Mouse (Mus musculus) left cerebral cortex, postnatal 25 days (tissue): ENCODE data around the gene Slc28a3. TPM values are rescaled to one million over a fixed set of nuclear protein-coding genes. Genes with fewer than 3 reads are reported as not detected.
A peak's percentile ranks its signal among the peaks of the same experiment; 100 is the strongest.

Experiments used
- DNase-seq, 2 experiments: peaks; one replicate each; pipeline ENCODE4 v3.0.0; 2022; ENCODE audit warnings: low spot score in 2 of 2, mixed read lengths in 1 of 2
- intact Hi-C: fragments of 180-260 bp; cut with DNase I; formaldehyde crosslinking; loops from one replicate; pipeline ENCODE4 v1.15.1; 2025
- total RNA-seq, 2 experiments: library from RNA; stranded (reverse); gene quantifications; 2 replicates each; pipeline ENCODE4 v1.2.3; 2021

The Slc28a3 gene
- total RNA-seq: under 1 TPM in 1 of 2 experiments, not detected in 1; 0.18 TPM

- DNase-seq: no peak
- intact Hi-C loops: no loop called here
Measured at GRCm38 (mm10) chr13:58610716-58611115, at the start of gene Slc28a3. Gene Slc28a3, minus strand, starts transcription at chr13:58610877.

DNA sequence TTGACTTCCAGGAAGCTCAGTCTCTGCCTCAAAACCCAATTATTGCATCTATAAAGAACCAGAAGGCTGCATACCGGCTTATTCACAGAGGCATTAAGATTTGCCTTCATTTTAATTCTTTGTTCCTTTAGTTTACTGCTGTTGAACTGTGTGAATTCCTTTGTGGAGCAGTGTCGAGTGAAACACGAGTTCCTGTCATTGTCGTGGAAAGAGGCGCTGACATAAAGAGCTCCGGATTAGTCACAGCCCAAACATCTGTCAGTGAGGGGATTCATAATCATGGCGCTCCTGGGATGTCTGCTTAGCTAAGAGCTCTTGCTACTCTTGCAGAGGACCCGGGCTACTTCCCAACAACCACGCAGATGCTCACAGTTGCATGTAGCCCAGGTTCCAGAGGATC lies 47.3 kb upstream of the Slc28a3 start:
- DNase-seq: peak in 1 of 2 experiments; percentile 9
- intact Hi-C loops: no loop called here

DNA sequence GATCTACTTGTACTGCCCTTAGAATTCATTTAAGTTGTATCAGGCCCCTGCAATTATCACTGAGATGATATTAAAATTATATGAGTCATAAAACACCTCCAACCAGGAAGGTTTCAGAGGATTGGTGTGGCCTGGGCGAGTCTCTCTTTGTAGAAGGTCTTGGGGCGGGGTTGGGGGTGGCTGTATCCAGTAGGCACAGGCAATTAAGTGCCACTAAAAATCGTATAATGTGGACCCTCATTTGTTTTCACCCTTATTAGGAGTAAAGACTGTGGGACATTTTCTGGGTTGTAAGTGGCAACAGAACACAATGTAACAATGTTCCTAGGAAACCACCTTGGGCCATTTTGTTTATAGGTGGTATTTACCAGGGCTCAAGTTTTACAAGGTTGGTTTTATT lies 46.2 kb upstream of the Slc28a3 start:
- DNase-seq: no peak

GRCm38 (mm10) chr13:58655552-58655951 lies 44.9 kb upstream of the Slc28a3 start:
- intact Hi-C loops: no loop called here
- DNase-seq: no peak

More for the DNA sequence above, 46.2 kb upstream of the Slc28a3 start:
- intact Hi-C loops: no loop called here

GRCm38 (mm10) chr13:58640330-58640729 lies 29.7 kb upstream of the Slc28a3 start:
- peak; percentile 65 to 67 for DNase-seq
- intact Hi-C loops: loop anchor here (5.0 kb wide), 1 partner anchor 167 kb away; the partner anchor contains the start of gene Ntrk2

DNA sequence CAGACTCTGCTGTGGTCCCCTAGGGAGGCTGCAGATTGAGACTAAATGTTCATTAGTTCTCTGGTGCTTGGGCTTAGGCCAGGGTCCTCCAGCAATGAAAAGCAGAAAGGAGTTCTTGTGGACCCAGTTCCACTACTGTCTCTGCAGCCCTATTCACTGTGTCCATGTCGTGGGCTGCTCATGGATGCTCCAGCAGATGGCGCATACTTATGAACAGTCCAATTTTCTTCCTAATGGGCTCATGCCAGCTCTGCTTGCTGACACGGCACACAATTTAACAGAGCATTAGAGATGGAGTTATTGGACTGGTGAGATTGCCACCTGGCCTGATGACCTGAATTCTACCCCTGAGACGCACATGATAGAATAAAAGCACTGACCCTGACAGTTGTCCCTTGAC lies 28.3 kb upstream of the Slc28a3 start:
- peak; percentile 76 to 85 for DNase-seq
- intact Hi-C loops: loop anchor here (1.0 to 10.0 kb wide), 9 partner anchors 434 to 1203 kb away; partner anchors contain the start of genes Agtpbp1, Isca1 and Naa35

- peak; percentile 62 to 82 for DNase-seq
- intact Hi-C loops: loop anchor here (2.0 to 10.0 kb wide), 8 partner anchors 435 to 1205 kb away; partner anchors contain the start of genes Agtpbp1, Isca1 and Naa35
Measured at GRCm38 (mm10) chr13:58637360-58638002, 26.8 kb upstream of the Slc28a3 start.

GRCm38 (mm10) chr13:58633887-58634286 lies 23.2 kb upstream of the Slc28a3 start:
- intact Hi-C loops: loop anchor here (10.0 kb wide), 1 partner anchor 951 kb away; the partner anchor contains the start of genes Agtpbp1 and Naa35

GRCm38 (mm10) chr13:58630756-58631155 lies 20.1 kb upstream of the Slc28a3 start:
- intact Hi-C loops: loop anchor here (10.0 kb wide), 1 partner anchor 954 kb away; the partner anchor contains the start of genes Agtpbp1 and Naa35
- no peak for DNase-seq

More at GRCm38 (mm10) chr13:58633887-58634286, 23.2 kb upstream of the Slc28a3 start:
- no peak for DNase-seq

DNA sequence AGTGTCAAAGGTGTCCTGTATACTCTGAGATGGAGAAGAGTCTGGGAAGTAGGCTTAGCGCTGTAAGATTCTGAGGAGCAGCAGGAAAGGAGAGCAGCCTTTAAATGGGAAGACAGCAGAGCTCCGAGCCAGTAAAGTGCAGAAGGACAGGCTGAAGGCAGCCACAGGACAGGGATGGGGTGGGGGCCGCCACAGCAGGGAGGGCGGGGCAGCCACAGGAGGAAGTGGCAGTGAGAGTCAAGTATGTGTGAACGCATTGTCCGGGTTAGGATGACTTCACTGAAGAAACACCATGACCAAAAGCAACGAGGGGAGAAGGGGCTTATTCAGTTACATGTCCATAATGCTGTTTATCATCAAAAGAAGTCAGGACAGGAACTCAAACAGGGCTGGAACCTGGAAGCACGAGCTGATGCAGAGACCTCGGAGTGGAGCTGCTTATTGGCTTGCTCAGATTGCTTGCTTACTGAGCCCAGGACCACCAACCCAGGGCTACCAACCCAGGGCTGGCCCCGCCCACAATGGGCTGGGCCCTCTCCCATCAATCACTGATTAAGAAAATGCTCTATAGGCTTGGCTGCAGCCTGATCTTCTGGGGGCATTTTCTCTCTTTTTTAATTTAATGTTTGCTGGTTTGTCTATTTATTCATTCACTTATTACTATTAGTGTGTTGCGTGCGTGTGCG lies 18.8 kb upstream of the Slc28a3 start:
- intact Hi-C loops: loop anchor here (10.0 kb wide), 1 partner anchor 955 kb away; the partner anchor contains the start of genes Agtpbp1 and Naa35
- DNase-seq: no peak

GRCm38 (mm10) chr13:58622647-58623046 lies 12.0 kb upstream of the Slc28a3 start:
- no peak for DNase-seq
- intact Hi-C loops: no loop called here

DNA sequence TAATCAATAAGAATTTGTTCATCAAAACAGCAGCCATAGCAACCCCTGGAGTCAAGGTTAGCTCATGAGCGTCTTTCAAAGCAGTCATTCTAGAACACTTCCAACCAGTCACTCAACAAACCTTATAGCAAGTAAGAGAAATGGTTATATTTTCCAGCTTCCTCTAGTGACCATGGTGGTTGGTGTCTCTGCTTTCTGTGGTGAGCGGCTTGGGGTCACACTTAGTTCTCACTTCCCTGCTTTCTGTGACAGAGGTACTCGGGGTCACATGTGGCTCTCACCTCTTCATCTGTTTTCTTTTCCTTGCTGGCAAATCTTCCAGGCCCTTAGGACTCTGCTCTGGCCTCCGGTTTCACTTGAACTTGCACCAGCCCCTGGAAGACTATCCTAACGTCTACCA lies 8.6 kb upstream of the Slc28a3 start:
- intact Hi-C loops: no loop called here
- DNase-seq: no peak

DNA sequence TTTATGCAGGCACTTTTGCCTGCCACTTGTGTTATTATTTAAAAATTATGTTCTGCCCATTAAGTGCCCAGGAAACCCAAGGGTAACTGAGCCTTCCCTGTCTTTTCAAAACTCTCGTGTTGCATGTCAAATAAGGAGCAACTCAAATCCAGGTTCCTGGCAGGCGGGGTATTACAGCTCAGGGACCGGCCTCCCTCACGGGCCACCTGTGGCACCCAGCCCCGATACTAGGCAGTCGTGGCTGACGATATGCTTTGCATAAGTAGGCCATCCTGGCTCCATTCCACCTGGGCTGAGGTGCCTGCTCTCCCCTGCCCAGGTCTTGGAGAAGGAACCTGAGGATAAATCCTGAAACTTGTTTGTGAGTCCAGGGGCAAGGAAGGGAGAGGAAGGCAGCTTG lies 618 bp downstream of the Slc28a3 start:
- intact Hi-C loops: no loop called here
- DNase-seq: no peak

DNA sequence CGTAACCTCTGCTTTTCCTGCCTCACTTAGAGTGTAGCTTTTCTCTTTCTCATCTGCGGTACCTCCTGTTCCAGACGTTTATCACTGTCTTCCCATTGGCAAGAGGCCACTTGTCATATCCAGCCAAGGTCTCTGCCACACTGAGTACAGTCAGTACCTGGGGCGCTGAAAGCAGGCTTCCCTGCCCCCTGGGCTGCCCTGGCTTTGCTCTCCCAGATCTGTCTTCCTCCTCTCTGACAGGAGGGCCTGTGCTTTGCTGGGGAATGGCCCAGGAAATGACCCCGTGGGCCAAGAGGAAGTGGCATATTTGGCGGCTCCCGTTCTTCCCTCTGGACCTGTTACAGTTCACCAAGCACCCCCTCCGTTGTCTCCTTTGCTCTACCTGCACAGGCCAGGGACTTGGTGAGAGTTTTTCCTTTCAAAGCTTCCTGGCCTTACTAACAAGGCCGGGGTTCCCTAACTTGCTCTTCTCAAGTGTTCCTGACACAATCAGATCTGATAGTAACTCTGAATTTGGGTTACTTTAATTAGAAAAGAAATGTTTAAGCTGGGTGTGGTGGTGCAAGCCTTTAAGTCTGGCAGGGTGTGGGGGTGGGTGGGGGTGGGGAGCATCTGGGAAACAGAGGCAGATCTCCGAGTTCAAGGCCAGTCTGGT lies 9.3 kb downstream of the Slc28a3 start:
- no peak for DNase-seq
- intact Hi-C loops: no loop called here

DNA sequence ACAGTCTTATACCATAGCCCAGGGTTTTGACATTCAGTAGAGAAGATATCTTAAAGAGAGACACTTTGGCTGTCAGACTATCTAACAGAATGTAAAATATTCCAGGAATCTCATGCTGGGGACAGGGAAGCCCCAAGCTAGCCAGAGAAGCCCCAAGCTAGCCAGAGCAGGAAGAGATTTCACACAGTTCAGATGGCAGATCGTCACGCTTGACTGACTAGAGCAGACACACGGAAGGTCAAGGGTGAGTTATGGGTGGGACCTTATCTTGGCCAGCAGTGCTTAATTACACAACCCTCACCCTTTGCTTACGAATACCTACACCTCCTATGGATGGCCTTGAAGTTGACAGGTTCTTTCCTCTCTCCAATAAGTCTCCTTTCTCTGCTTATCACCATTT lies 12.1 kb downstream of the Slc28a3 start:
- DNase-seq: no peak
- intact Hi-C loops: no loop called here

GRCm38 (mm10) chr13:58593129-58593528 lies 17.5 kb downstream of the Slc28a3 start:
- intact Hi-C loops: no loop called here
- DNase-seq: peak in 1 of 2 experiments; percentile 29

DNA sequence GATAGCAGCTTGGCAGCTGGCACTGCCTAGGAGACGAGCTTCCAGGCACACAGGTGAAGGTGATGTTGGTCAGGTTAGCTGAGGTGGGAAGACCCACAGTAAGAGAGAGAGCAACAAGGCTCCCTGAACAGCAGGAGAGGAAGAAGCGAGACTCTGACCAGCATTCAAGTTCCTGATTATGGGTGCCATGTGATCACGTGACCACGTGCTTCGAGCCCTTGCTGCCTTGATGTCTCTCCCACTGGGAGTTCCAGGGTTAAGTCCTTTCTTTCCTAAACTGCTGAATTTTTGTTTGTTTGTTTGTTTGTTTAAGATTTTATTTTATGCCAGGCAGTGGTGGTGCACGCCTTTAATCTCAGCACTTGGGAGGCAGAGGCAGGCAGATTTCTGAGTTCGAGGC lies 18.8 kb downstream of the Slc28a3 start:
- intact Hi-C loops: no loop called here

GRCm38 (mm10) chr13:58590630-58591029 lies 20.0 kb downstream of the Slc28a3 start:
- intact Hi-C loops: no loop called here

More for the DNA sequence above, 18.8 kb downstream of the Slc28a3 start:
- DNase-seq: no peak

DNA sequence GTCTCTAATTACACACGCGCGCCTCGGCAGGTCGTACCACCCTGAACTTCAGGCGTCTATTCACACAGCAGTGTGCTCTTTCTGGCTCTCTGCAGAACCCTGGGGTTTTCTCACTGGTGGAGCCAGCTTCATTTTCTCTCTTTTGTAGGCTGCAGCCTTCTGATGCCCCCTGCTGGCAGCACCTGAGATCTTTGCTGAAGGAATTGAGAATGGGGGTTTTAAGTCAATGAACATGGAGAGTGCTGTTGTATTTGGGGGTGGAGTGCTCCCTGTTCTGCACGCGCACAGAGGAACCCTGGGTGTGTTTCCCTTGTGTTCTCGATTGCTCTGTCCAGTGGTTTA lies 21.2 kb downstream of the Slc28a3 start:
- intact Hi-C loops: loop anchor here (1.0 to 5.0 kb wide), 2 partner anchors 301 to 432 kb away; partner anchors contain the start of gene Idnk
- DNase-seq: peak; percentile 78 to 81

More at GRCm38 (mm10) chr13:58590630-58591029, 20.0 kb downstream of the Slc28a3 start:
- peak; percentile 13 to 20 for DNase-seq
